Mouse (Mus musculus): ENCODE data around the gene Mfsd6l. TPM values are rescaled to one million over a fixed set of nuclear protein-coding genes. Genes with fewer than 3 reads are reported as not detected.
A peak's percentile ranks its signal among the peaks of the same experiment; 100 is the strongest.

The Mfsd6l gene
- 0.22 and 0.35 TPM in 2 replicates for polyA plus RNA-seq (2016; fragmentation: Nextera tagmentation; extraction: Ambion mirVana)

DNA sequence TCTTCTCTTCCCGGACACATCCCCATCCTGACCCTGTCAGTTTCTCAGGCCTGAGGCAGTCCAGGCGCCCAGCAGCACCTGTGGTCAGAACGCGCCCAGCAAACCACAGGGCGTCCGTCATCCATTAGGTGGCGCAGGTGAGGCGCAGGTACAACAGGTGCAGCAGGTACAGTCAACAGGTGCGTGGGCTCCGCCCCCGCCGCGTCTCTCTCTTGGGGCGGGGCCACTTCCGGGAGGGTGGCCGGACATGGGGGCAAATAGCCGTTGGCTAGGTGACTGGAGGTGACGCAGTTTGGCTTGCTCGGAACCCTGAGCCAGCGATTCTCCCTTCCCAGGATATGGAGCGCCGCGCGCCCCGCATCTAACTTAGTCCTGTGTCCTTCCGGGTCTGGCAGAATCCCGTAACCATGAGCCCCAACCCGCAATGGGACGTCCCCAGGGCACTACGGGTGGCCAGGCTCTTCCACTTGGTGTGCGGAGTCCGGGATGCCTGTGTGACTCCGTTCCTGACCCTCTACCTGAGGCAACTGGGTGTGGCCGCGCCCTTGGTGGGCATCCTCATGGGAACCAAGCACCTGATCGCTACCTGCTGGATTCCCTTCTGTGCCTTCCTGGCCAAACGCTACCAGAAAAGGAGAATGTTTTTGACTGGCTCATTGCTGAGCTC, at the start of gene Mfsd6l:
Mfsd6l (plus strand) TSS at position 269 of the 667 bp plus-strand sequence.
- H3K4me3 ChIP-seq = peak within 1 kb of the TSS; percentile 22
- no peak within 1 kb of the TSS for H3K9ac ChIP-seq
- no peaks in the 10 kb centered on the region for H3K9me3 ChIP-seq
- peaks cover 22% of the 10 kb centered on the region for H3K27me3 ChIP-seq
- H3K4me1 ChIP-seq = 0 out of 2 replicates have a peak, but pooled peaks cover 8% of the 10 kb centered on the region
- 7% methylated on average over 37 of the region's 37 CpGs for WGBS
- no peak within 1 kb of the TSS for H3K27ac ChIP-seq
- H3K4me2 ChIP-seq (replicated peaks) = peak within 1 kb of the TSS; percentile 38
- no peaks in the 10 kb centered on the region for H3K36me3 ChIP-seq
- ATAC-seq (ENCODE audit: insufficient number of reproducible peaks, insufficient read depth, low FRiP score, low TSS enrichment) = no peak

DNA sequence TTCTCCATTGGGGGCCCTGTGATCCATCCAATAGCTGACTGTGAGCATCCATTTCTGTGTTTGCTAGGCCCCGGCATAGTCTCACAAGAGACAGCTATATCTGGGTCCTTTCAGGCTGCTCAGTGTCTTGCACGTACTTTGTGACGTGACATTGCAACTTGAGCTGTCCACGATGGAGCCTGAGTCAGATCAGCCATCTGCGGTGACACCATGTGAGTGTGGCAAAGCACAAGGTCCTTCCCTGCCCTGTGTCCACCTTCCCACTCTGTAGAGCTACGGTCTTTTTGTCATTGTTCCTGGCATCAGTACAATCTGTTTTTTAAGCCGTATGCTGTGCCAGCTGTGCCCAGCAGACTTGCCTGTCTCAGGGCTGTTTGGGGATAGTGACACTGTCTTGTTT, 48.7 kb upstream of the Mfsd6l start:
- Histone ChIP-seq H3K36me3 (no peaks in the 10 kb centered on the region), H3K9me3 (no peaks in the 10 kb centered on the region), H3K27ac (no peak overlapping the region), H3K27me3 (no peaks in the 10 kb centered on the region), H3K4me2 (replicated peaks) (no peak overlapping the region), H3K4me1 (no peaks in the 10 kb centered on the region), H3K4me3 (no peak overlapping the region), H3K9ac (no peak overlapping the region)
- no peak for ATAC-seq (ENCODE audit: insufficient number of reproducible peaks, insufficient read depth, low FRiP score, low TSS enrichment)
- 85% methylated on average over 7 of the region's 7 CpGs for WGBS

DNA sequence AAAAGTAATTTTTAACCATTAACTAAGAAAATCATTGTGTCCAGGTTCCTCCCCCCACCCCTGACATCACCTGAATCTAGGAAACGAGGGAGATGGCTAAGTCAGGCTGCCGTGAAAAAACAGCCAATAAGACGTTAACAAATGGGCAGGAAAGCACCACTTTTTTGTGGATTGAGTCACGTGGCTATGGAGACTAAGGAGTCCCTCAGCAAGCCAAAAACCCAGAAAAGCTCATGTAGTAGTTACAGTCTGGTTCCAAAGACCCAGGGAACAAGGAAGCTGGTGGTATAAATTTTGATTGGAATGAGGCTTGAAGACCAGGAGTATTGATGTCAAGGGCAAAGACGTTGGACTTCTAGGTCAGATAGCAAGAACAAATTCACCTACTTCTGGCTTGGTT, 47.4 kb upstream of the Mfsd6l start:
- Histone ChIP-seq H3K4me1 (no peaks in the 10 kb centered on the region), H3K4me3 (no peak overlapping the region), H3K27ac (no peak overlapping the region), H3K9me3 (no peaks in the 10 kb centered on the region), H3K36me3 (no peaks in the 10 kb centered on the region), H3K9ac (no peak overlapping the region), H3K4me2 (replicated peaks) (no peak overlapping the region), H3K27me3 (no peaks in the 10 kb centered on the region)
- 71% methylated on average over 5 of the region's 5 CpGs for WGBS
- ATAC-seq (ENCODE audit: insufficient number of reproducible peaks, insufficient read depth, low FRiP score, low TSS enrichment) = no peak

DNA sequence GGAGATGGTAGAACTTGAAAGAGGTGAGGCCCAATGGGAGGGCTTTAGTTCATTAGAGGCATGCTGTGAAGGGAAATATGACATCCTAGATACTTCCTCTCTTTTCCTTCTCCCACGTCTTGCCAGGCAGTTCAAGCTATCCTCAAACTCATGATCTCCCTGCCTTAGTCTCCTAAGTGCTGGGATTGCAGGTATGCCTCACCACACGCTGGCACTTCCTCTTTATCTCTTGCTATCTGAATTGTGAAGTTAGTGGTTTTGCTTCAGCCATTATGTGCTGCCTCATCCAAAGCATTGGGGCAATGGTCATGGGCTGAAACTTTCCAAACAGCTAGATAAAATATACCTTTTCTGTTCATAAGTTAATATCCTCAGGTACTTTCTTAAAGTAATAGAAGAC, 46.8 kb upstream of the Mfsd6l start:
- no peak for ATAC-seq (ENCODE audit: insufficient number of reproducible peaks, insufficient read depth, low FRiP score, low TSS enrichment)
- no peak overlapping the region for H3K9ac ChIP-seq
- 61% methylated on average over 2 of the region's 2 CpGs for WGBS
- no peaks in the 10 kb centered on the region for H3K27me3 ChIP-seq
- H3K4me2 ChIP-seq (replicated peaks) = no peak overlapping the region
- H3K36me3 ChIP-seq = no peaks in the 10 kb centered on the region
- H3K4me1 ChIP-seq = no peaks in the 10 kb centered on the region
- H3K9me3 ChIP-seq = no peaks in the 10 kb centered on the region
- H3K4me3 ChIP-seq = no peak overlapping the region
- H3K27ac ChIP-seq = no peak overlapping the region

DNA sequence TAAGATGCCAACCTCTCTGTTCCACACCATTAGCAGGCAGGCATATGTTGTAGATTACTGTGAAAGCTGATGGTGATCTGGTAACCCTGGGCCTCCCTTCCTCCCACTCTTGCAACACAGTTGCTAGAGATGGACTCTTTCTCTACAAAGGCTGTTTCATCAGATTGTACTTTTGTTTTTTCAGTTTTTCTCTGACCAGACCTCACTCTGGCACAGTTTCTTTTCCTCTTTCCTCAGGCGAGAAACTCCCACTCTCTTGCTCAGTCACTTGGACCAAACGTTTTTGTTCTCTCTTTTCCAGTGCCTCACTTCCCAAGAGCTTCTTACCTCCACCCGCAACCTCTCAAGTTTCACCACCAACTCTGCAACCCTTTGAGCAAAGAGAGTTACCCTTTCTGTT, 42.0 kb upstream of the Mfsd6l start:
- Histone ChIP-seq H3K27me3 (no peaks in the 10 kb centered on the region), H3K4me3 (no peak overlapping the region), H3K4me2 (replicated peaks) (no peak overlapping the region), H3K9ac (no peak overlapping the region), H3K9me3 (no peaks in the 10 kb centered on the region), H3K27ac (no peak overlapping the region), H3K36me3 (no peaks in the 10 kb centered on the region), H3K4me1 (no peaks in the 10 kb centered on the region)
- ATAC-seq (ENCODE audit: insufficient number of reproducible peaks, insufficient read depth, low FRiP score, low TSS enrichment) = no peak
- 41% methylated on average over 3 of the region's 3 CpGs for WGBS

DNA sequence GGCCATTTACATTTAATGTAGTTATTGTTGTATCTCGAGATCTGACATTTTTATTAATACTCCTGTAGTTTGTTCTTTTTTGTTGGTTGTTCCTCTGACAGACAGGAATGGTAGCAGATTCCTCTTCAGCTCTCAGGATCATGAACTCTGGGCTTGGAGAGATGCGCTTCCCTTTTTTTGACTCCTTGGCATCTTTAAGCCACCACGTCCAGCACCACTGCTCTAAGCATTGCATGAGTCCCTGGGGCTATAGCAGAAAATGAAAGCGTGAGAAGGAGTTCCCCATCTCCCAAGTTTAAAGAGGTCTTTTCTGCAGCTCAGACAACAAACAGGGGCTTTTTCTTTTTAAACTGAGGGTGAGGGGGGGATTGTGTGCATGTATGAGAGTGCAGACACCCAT, 36.6 kb upstream of the Mfsd6l start:
- Histone ChIP-seq H3K9ac (no peak overlapping the region), H3K4me1 (no peaks in the 10 kb centered on the region), H3K36me3 (no peaks in the 10 kb centered on the region), H3K27me3 (no peaks in the 10 kb centered on the region), H3K4me2 (replicated peaks) (no peak overlapping the region), H3K9me3 (0 out of 2 replicates have a peak, but pooled peaks cover 2% of the 10 kb centered on the region), H3K4me3 (no peak overlapping the region), H3K27ac (no peak overlapping the region)
- no peak for ATAC-seq (ENCODE audit: insufficient number of reproducible peaks, insufficient read depth, low FRiP score, low TSS enrichment)
- 87% methylated on average over 4 of the region's 4 CpGs for WGBS

DNA sequence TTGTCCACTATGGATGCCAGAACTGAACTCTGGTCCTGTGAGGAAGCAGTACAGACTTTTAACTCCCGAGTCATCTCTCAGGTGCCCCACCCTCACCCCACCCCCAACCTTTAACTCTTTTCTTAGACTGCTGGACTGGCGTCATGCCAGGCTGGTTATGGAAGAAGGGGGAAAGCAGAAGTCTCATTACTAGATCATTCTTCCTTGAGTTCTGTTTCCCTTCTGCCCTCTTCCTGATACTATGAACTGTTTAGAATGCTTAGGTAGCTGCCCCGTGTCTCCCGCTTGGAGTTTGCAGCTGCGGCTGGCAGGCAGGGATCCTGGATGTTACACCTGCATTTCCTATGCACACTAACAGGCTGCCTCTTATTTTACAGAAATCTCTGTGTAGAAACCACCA, 36.2 kb upstream of the Mfsd6l start:
- no peak overlapping the region for H3K27ac ChIP-seq
- no peaks in the 10 kb centered on the region for H3K4me1 ChIP-seq
- no peaks in the 10 kb centered on the region for H3K36me3 ChIP-seq
- no peak overlapping the region for H3K4me2 ChIP-seq (replicated peaks)
- no peaks in the 10 kb centered on the region for H3K27me3 ChIP-seq
- H3K9me3 ChIP-seq = 0 out of 2 replicates have a peak, but pooled peaks cover 2% of the 10 kb centered on the region
- H3K9ac ChIP-seq = no peak overlapping the region
- ATAC-seq (ENCODE audit: insufficient number of reproducible peaks, insufficient read depth, low FRiP score, low TSS enrichment) = no peak
- H3K4me3 ChIP-seq = no peak overlapping the region
- 91% methylated on average over 5 of the region's 5 CpGs for WGBS

DNA sequence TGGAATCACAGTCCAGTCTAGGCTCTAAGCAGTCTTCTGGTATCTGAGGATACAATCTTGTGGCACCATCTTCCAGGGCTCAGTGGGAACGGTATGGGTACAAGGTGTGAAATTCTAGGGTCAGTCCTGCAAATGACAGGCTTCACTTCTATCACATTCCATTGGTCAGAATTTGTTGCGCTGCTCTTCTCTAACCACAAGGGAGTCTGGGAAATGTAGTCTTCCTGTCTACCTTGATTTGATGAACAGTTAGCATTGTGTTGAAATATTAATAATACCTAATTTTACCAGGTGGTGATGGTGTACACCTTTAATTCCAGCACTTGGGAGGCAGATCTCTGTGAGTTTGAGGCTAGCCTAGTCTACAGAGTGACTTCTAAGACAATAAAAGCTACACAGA, 35.5 kb upstream of the Mfsd6l start:
- no peaks in the 10 kb centered on the region for H3K4me1 ChIP-seq
- no peak overlapping the region for H3K4me3 ChIP-seq
- WGBS = 83% methylated on average over 2 of the region's 2 CpGs

DNA sequence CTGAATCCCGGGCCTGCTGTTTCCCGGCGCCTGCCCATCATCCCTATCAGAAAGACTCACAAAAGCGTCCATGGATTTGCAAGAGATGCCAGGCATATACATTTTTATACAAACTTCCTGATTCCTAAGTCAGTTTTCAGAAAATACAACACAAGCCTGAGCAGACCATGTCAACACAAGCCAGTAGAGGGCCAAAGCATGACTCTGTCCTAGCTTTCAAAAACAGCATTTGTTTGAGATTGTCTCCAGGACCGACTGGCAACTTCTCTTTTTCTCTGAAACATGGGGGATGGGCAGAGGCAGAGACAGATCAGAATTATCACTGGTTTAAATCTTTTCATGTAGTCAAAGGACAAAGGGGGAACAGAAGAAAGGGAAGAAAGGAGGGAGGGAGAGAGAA, 34.6 kb upstream of the Mfsd6l start:
- no peak for ATAC-seq (ENCODE audit: insufficient number of reproducible peaks, insufficient read depth, low FRiP score, low TSS enrichment)
- H3K27me3 ChIP-seq = no peaks in the 10 kb centered on the region
- 86% methylated on average over 5 of the region's 5 CpGs for WGBS

More for the DNA sequence above, 35.5 kb upstream of the Mfsd6l start:
- Histone ChIP-seq H3K9ac (no peak overlapping the region), H3K9me3 (0 out of 2 replicates have a peak, but pooled peaks cover 2% of the 10 kb centered on the region), H3K27me3 (no peaks in the 10 kb centered on the region), H3K36me3 (no peaks in the 10 kb centered on the region), H3K4me2 (replicated peaks) (no peak overlapping the region), H3K27ac (no peak overlapping the region)
- no peak for ATAC-seq (ENCODE audit: insufficient number of reproducible peaks, insufficient read depth, low FRiP score, low TSS enrichment)

DNA sequence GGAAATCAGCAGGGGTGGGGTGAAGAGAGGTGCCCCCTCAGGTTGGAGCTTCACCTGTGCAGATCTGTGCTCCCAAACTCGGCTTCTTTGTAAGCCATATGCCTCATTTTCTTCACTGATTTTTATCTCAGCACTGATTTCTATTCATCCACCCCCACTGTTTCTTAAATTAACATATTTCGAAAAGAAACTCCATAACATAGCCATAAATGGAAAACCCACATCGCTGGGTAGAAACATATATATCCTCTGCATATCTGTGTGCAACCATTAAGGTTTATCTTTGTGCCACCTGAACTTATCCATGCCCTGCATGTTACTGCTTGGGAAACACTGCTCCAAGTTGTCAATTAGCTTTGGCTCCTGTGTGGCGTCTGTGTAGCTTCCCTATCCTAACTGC, 29.5 kb upstream of the Mfsd6l start:
- ATAC-seq (ENCODE audit: insufficient number of reproducible peaks, insufficient read depth, low FRiP score, low TSS enrichment) = no peak
- H3K9ac ChIP-seq = no peak overlapping the region
- H3K4me2 ChIP-seq (replicated peaks) = no peak overlapping the region
- WGBS = 74% methylated on average over 4 of the region's 4 CpGs
- no peaks in the 10 kb centered on the region for H3K4me1 ChIP-seq
- peaks cover 2% of the 10 kb centered on the region; the same call in 1 of the 2 replicates for H3K27me3 ChIP-seq
- H3K9me3 ChIP-seq = no peaks in the 10 kb centered on the region
- H3K36me3 ChIP-seq = no peaks in the 10 kb centered on the region
- no peak overlapping the region for H3K4me3 ChIP-seq
- H3K27ac ChIP-seq = no peak overlapping the region

More for the DNA sequence above, 34.6 kb upstream of the Mfsd6l start:
- H3K9me3 ChIP-seq = 0 out of 2 replicates have a peak, but pooled peaks cover 2% of the 10 kb centered on the region
- no peaks in the 10 kb centered on the region for H3K4me1 ChIP-seq
- H3K4me3 ChIP-seq = no peak overlapping the region
- H3K4me2 ChIP-seq (replicated peaks) = no peak overlapping the region
- no peak overlapping the region for H3K27ac ChIP-seq
- no peaks in the 10 kb centered on the region for H3K36me3 ChIP-seq
- H3K9ac ChIP-seq = no peak overlapping the region

DNA sequence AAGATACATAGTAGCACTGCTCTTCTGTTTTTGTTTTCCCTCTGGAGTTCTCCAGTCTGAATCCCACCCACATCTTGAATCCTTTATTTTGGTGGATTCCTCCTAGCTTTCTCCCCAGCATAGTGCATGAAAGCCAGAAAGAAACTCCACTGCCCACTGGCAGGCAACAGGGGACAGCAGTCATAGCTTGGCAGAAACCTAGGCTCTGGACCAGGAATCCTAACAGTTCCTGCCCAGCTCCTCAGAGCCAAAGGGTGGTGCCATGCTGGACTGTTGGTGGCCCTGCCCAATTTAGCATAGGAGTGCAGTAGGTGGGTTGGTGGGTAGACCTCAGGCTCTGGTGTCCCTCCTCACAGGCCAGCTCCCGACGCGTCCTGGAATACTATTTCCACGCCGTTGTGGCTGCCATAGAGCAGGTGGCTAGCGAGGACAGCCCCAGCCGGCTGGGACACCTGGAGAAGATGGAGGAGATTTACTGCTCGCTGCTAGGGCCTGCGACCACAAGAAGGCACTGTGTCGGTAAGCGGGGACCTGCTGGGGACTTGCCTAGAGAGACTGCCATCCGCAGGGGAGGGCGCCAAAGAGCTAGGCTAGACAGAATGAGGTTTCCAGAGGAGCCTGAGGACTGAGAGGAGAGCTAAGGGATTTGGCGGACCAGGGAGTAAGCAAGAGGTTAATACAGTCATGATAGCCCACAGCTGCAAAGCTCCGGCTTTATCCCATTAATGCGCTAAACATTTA, 24.8 kb upstream of the Mfsd6l start:
- peaks cover 8% of the 10 kb centered on the region for H3K27me3 ChIP-seq
- H3K4me3 ChIP-seq = no peak overlapping the region
- no peaks in the 10 kb centered on the region for H3K36me3 ChIP-seq
- no peaks in the 10 kb centered on the region for H3K4me1 ChIP-seq
- no peak overlapping the region for H3K9ac ChIP-seq
- no peak for ATAC-seq (ENCODE audit: insufficient number of reproducible peaks, insufficient read depth, low FRiP score, low TSS enrichment)
- no peak overlapping the region for H3K27ac ChIP-seq
- no peak overlapping the region for H3K4me2 ChIP-seq (replicated peaks)
- no peaks in the 10 kb centered on the region for H3K9me3 ChIP-seq
- 25% methylated on average over 16 of the region's 16 CpGs for WGBS

DNA sequence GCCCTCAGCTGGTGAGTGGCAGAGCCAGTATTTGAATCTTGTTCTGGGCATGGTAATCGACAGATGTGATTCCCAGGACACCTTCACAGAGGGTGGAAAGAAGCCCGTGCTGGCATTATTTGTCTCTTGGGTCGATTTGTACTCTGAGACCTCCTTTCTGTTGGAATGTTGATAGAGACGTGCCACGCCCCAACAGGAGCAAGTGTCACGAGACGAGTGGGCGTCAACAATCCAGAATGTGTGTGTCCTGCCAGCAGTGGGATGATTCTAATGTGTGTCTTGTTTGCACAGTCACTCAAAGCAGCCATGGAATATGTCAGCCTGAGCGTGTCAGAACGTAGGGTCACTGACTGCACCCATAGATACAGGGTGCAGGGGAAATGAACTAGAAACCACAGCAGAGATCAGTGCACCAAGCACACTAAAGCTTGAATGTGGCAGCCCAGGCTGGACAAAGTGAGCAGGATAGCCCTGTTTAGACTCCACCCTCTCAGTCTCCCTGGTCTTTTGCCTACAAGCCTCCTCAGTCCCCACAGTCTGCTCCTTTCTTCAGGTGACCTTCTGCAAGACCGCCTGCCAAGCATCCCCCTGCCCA, 23.9 kb upstream of the Mfsd6l start:
- no peaks in the 10 kb centered on the region for H3K4me1 ChIP-seq
- H3K9ac ChIP-seq = no peak overlapping the region
- WGBS = 74% methylated on average over 11 of the region's 11 CpGs
- H3K4me2 ChIP-seq (replicated peaks) = no peak overlapping the region
- ATAC-seq (ENCODE audit: insufficient number of reproducible peaks, insufficient read depth, low FRiP score, low TSS enrichment) = no peak
- no peak overlapping the region for H3K4me3 ChIP-seq
- H3K9me3 ChIP-seq = no peaks in the 10 kb centered on the region
- no peak overlapping the region for H3K27ac ChIP-seq
- H3K36me3 ChIP-seq = no peaks in the 10 kb centered on the region
- H3K27me3 ChIP-seq = peaks cover 8% of the 10 kb centered on the region

Data from embryonic facial prominence, embryonic 12.5 days (tissue).